Mouse (Mus musculus) testis, adult 2 months (tissue): ENCODE results near the gene Slco3a1. TPM values are rescaled to one million over a fixed set of nuclear protein-coding genes. Genes with fewer than 3 reads are reported as not detected.

Source experiments
- H3K27ac ChIP-seq: fragments of 200-500 bp; 2 replicates; pipeline ENCODE4 v1.5.1; 2012; ENCODE audit warnings: low read depth, low read length; ENCODE audit not compliant: control insufficient read depth, insufficient read depth
- H3K27me3 ChIP-seq: fragments of 200-500 bp; 2 replicates; pipeline ENCODE4 v1.6.1; 2012; ENCODE audit warnings: mild to moderate bottlenecking, low read length, moderate library complexity; ENCODE audit not compliant: control insufficient read depth, insufficient read depth
- H3K36me3 ChIP-seq: fragments of 200-500 bp; 2 replicates; pipeline ENCODE4 v1.6.1; 2012; ENCODE audit warnings: mild to moderate bottlenecking, low read length; ENCODE audit not compliant: control insufficient read depth, insufficient read depth
- H3K4me1 ChIP-seq: fragments of 200-500 bp; 2 replicates; pipeline ENCODE4 v1.6.1; 2012; ENCODE audit warnings: low read length; ENCODE audit not compliant: control insufficient read depth, insufficient read depth
- H3K4me3 ChIP-seq: fragments of 200-500 bp; 2 replicates; pipeline ENCODE4 v1.5.1; 2012; ENCODE audit warnings: low read depth, mild to moderate bottlenecking, low read length, moderate library complexity, mixed read lengths; ENCODE audit not compliant: control insufficient read depth
- CTCF ChIP-seq: fragments of 200-500 bp; IDR thresholded peaks from 2 replicates; pipeline ENCODE4 v1.5.1; 2012; ENCODE audit warnings: low read depth, mild to moderate bottlenecking, inconsistent platforms, low read length, moderate library complexity; ENCODE audit not compliant: control insufficient read depth, insufficient read depth, insufficient replicate concordance
- POLR2A ChIP-seq: fragments of 200-500 bp; IDR thresholded peaks from 2 replicates; pipeline ENCODE4 v1.6.1; 2012; ENCODE audit warnings: low read depth, mild to moderate bottlenecking, inconsistent platforms, low read length, moderate library complexity; ENCODE audit not compliant: control insufficient read depth
- polyA plus RNA-seq: library from polyadenylated mRNA; depleted of rRNA; stranded (reverse); fragments of >200 nt; gene quantifications from 2 replicates; pipeline ENCODE4 v1.2.3, GENCODE M21; 2012

The Slco3a1 gene
- polyA plus RNA-seq, 1 experiment: 67.7 TPM

GRCm38 (mm10) chr7:74552546-74552945 lies 2.0 kb downstream of the Slco3a1 start:
- Histone ChIP-seq H3K27ac (no peak overlapping the region), H3K36me3 (no peaks in the 10 kb centered on the region), H3K4me1 (peaks cover 14% of the 10 kb centered on the region), H3K27me3 (no peaks in the 10 kb centered on the region), H3K4me3 (no peak overlapping the region)
- TF ChIP-seq POLR2A (no peak), CTCF (no peak)

- peaks cover 14% of the 10 kb centered on the region for H3K4me1 ChIP-seq
- H3K27ac ChIP-seq: no peak overlapping the region
- no peaks in the 10 kb centered on the region for H3K27me3 ChIP-seq
- H3K36me3 ChIP-seq: no peaks in the 10 kb centered on the region
- TF ChIP-seq CTCF: no peak
- no peak for TF ChIP-seq POLR2A
- H3K4me3 ChIP-seq: no peak overlapping the region; the same call in 1 of the 2 replicates
Measured at GRCm38 (mm10) chr7:74552000-74552358, 2.6 kb downstream of the Slco3a1 start.

- Histone ChIP-seq H3K4me3 (no peak overlapping the region), H3K27ac (no peak overlapping the region), H3K4me1 (peaks cover 14% of the 10 kb centered on the region), H3K27me3 (no peaks in the 10 kb centered on the region), H3K36me3 (no peaks in the 10 kb centered on the region)
- TF ChIP-seq CTCF (no peak), POLR2A (no peak)
Measured at GRCm38 (mm10) chr7:74551338-74551999, 3.1 kb downstream of the Slco3a1 start.

GRCm38 (mm10) chr7:74549686-74550085 lies 4.9 kb downstream of the Slco3a1 start:
- no peak for TF ChIP-seq CTCF
- peaks cover 4% of the 10 kb centered on the region for H3K4me1 ChIP-seq
- no peak overlapping the region for H3K4me3 ChIP-seq
- no peak overlapping the region for H3K27ac ChIP-seq
- no peaks in the 10 kb centered on the region for H3K36me3 ChIP-seq
- no peaks in the 10 kb centered on the region for H3K27me3 ChIP-seq

- TF ChIP-seq POLR2A: no peak
- no peak for TF ChIP-seq CTCF
- no peaks in the 10 kb centered on the region for H3K36me3 ChIP-seq
- peaks cover 4% of the 10 kb centered on the region for H3K4me1 ChIP-seq
- no peak overlapping the region for H3K27ac ChIP-seq
- H3K27me3 ChIP-seq: no peaks in the 10 kb centered on the region
- H3K4me3 ChIP-seq: no peak overlapping the region
Measured at GRCm38 (mm10) chr7:74549013-74549582, 5.5 kb downstream of the Slco3a1 start.

GRCm38 (mm10) chr7:74546691-74547090 lies 7.9 kb downstream of the Slco3a1 start:
- H3K27me3 ChIP-seq: no peaks in the 10 kb centered on the region
- H3K4me3 ChIP-seq: no peak overlapping the region
- H3K4me1 ChIP-seq: no peaks in the 10 kb centered on the region
- H3K36me3 ChIP-seq: no peaks in the 10 kb centered on the region
- no peak for TF ChIP-seq CTCF
- TF ChIP-seq POLR2A: no peak
- no peak overlapping the region for H3K27ac ChIP-seq

GRCm38 (mm10) chr7:74545498-74545990 lies 9.0 kb downstream of the Slco3a1 start:
- Histone ChIP-seq H3K4me3 (no peak overlapping the region), H3K27ac (no peak overlapping the region), H3K27me3 (no peaks in the 10 kb centered on the region), H3K36me3 (no peaks in the 10 kb centered on the region), H3K4me1 (no peaks in the 10 kb centered on the region; the same call in 1 of the 2 replicates)
- TF ChIP-seq CTCF (no peak), POLR2A (no peak)

- Histone ChIP-seq H3K4me1 (no peaks in the 10 kb centered on the region; the same call in 1 of the 2 replicates), H3K4me3 (no peak overlapping the region), H3K36me3 (no peaks in the 10 kb centered on the region), H3K27ac (no peak overlapping the region), H3K27me3 (no peaks in the 10 kb centered on the region)
- no peak for TF ChIP-seq POLR2A
- no peak for TF ChIP-seq CTCF
Measured at GRCm38 (mm10) chr7:74544306-74544705, 10.3 kb downstream of the Slco3a1 start.
